Mouse (Mus musculus): ENCODE measurements around the gene Kcnip2.

DNA sequence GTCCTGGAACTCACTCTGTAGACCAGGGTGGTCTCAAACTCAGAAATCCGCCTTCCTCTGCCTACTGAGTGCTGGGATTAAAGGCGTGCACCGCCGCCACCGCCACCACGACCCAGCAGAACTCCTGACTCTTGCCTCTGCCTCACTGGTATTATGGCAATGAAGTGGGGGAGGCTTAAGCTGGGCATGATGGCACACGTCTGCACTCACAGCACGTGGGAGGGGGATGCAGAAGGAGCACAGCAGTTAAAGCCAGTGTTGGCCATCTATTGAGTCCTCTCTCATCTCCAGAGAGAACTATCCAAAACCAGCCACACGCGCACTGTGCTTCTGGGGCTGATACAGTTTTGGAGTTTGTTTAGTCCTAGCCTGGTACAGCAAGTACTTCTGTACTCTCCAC is 17.8 kb upstream of the Kcnip2 start:
- TF ChIP-seq EP300 (optimal IDR thresholded peaks at IDR 0.05), result no peak
- no peak for TF ChIP-seq CTCF (IDR thresholded peaks at IDR 0.05; ENCODE audit: low read depth)

Data from stomach, postnatal 0 days (tissue).